8 mouse cellular contexts compared by ENCODE assay signal in the genomic region with DNA sequence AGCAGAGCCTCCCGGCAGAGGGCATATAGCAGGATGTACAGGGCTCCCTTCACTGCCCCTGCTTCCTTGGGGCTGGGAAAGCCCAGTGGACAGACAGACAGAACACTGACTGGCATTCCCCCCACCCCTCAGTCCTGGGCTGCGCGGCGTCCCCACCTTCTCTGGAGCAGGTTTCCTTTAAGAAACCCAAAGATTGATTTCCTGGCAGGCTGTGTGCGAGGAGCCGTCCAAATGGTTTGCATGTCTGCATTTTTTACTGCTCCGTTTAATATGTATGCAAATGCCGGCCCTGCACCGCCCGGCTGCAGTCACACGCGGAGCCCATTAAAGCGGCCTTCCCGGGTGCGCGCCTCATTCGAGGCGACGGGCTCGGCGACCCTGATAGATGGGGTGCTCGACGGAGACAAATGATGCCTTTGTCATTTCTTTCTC. TPM values are rescaled to one million over a fixed set of nuclear protein-coding genes. Genes with fewer than 3 reads are reported as not detected.
DNase-seq lines count a peak whose midpoint lies in the region; ATAC-seq lines count a peak whose summit lies in the region.

No protein-coding gene starts in this region.

- WGBS in heart, embryonic 11.5 days (ENCODE audit: insufficient replicate concordance), result 35% methylated on average over 23 of the region's 23 CpGs
- WGBS in forebrain, embryonic 10.5 days, result 30% methylated on average over 23 of the region's 23 CpGs
- WGBS in kidney, embryonic 14.5 days, result 7% methylated on average over 23 of the region's 23 CpGs
- 5% methylated on average over 23 of the region's 23 CpGs for WGBS in neural tube, embryonic 12.5 days

- H3K4me2 ChIP-seq in heart, embryonic 11.5 days, result no peak overlapping the region
- H3K4me2 ChIP-seq in kidney, embryonic 14.5 days (replicated peaks; ENCODE audit: low read depth, low read length), result peak overlapping the region; percentile 30
- peak overlapping the region; percentile 49 for H3K4me2 ChIP-seq in neural tube, embryonic 12.5 days (replicated peaks)

- no peaks in the 10 kb centered on the region for H3K36me3 ChIP-seq in heart, embryonic 11.5 days (ENCODE audit: control insufficient read depth, insufficient read depth, low read length)
- no peaks in the 10 kb centered on the region for H3K36me3 ChIP-seq in forebrain, embryonic 10.5 days (replicated peaks)
- no peaks in the 10 kb centered on the region for H3K36me3 ChIP-seq in kidney, embryonic 14.5 days (ENCODE audit: control insufficient read depth, insufficient read depth, low read length)
- no peaks in the 10 kb centered on the region for H3K36me3 ChIP-seq in neural tube, embryonic 12.5 days

- peaks cover 36% of the 10 kb centered on the region for H3K4me1 ChIP-seq in heart, embryonic 11.5 days (ENCODE audit: control insufficient read depth, insufficient read depth, low read length)
- peaks cover 73% of the 10 kb centered on the region for H3K4me1 ChIP-seq in forebrain, embryonic 10.5 days
- peaks cover 52% of the 10 kb centered on the region for H3K4me1 ChIP-seq in kidney, embryonic 14.5 days (ENCODE audit: control insufficient read depth, insufficient read depth, low read length)
- H3K4me1 ChIP-seq in neural tube, embryonic 12.5 days, result peaks cover 59% of the 10 kb centered on the region

- no peak for DNase-seq in heart, adult 9 months (ENCODE audit: low spot score in 2 of 2)
- no peak for DNase-seq in forebrain, embryonic 10.5 days (ENCODE audit: extremely low spot score, low spot score)
- no peak for DNase-seq in adrenal gland, postnatal 4 days (ENCODE audit: low spot score in 2 of 2)
- no peak for DNase-seq in adrenal gland, postnatal 10 days
- DNase-seq in urinary bladder, adult 2 months (ENCODE audit: low spot score), result no peak

- H3K4me3 ChIP-seq in heart, embryonic 11.5 days (ENCODE audit: low read depth, low read length), result 0 out of 2 replicates have a peak overlapping the region, but pooled peaks have one; percentile 3
- peak overlapping the region; percentile 4; the same call in 1 of the 2 replicates for H3K4me3 ChIP-seq in forebrain, embryonic 10.5 days
- no peak overlapping the region for H3K4me3 ChIP-seq in kidney, embryonic 14.5 days (ENCODE audit: low read length)
- H3K4me3 ChIP-seq in neural tube, embryonic 12.5 days, result no peak overlapping the region

- H3K9ac ChIP-seq in heart, embryonic 11.5 days (ENCODE audit: low read depth, low read length), result no peak overlapping the region
- H3K9ac ChIP-seq in kidney, embryonic 14.5 days (ENCODE audit: low read depth, low read length), result peak overlapping the region; percentile 23; the same call in 1 of the 2 replicates
- peak overlapping the region; percentile 46 for H3K9ac ChIP-seq in neural tube, embryonic 12.5 days

- no peak overlapping the region for H3K27ac ChIP-seq in heart, embryonic 11.5 days (ENCODE audit: low read depth, low read length)
- H3K27ac ChIP-seq in forebrain, embryonic 10.5 days, result peak overlapping the region; percentile 86
- peak overlapping the region; percentile 92 for H3K27ac ChIP-seq in kidney, embryonic 14.5 days (ENCODE audit: low read depth, low read length)
- peak overlapping the region; percentile 80 for H3K27ac ChIP-seq in neural tube, embryonic 12.5 days

- no peaks in the 10 kb centered on the region for H3K9me3 ChIP-seq in heart, embryonic 11.5 days (replicated peaks; ENCODE audit: control insufficient read depth, low read length)
- H3K9me3 ChIP-seq in forebrain, embryonic 10.5 days, result no peaks in the 10 kb centered on the region
- no peaks in the 10 kb centered on the region for H3K9me3 ChIP-seq in kidney, embryonic 14.5 days (ENCODE audit: control insufficient read depth, low read length)
- no peaks in the 10 kb centered on the region for H3K9me3 ChIP-seq in neural tube, embryonic 12.5 days

- no peak for ATAC-seq in heart, embryonic 11.5 days (replicated peaks; ENCODE audit: insufficient number of reproducible peaks, low FRiP score, low TSS enrichment)
- no peak for ATAC-seq in kidney, embryonic 14.5 days (ENCODE audit: low FRiP score, low TSS enrichment)
- ATAC-seq in neural tube, embryonic 12.5 days (ENCODE audit: low FRiP score, low read depth), result peak; percentile 55

- H3K27me3 ChIP-seq in heart, embryonic 11.5 days (ENCODE audit: control insufficient read depth, insufficient read depth, low read length), result 0 out of 2 replicates have a peak, but pooled peaks cover 2% of the 10 kb centered on the region
- peaks cover 48% of the 10 kb centered on the region for H3K27me3 ChIP-seq in forebrain, embryonic 10.5 days (ENCODE audit: poor library complexity, severe bottlenecking)
- H3K27me3 ChIP-seq in kidney, embryonic 14.5 days (ENCODE audit: control insufficient read depth, insufficient read depth, low read length), result no peaks in the 10 kb centered on the region
- H3K27me3 ChIP-seq in neural tube, embryonic 12.5 days (replicated peaks), result no peaks in the 10 kb centered on the region

RNA-seq across cellular contexts. Expression of gene Cstad, which starts 11.8 kb away (rescaled TPM):
- polyA plus RNA-seq in heart, embryonic 11.5 days (2014; fragmentation: Nextera tagmentation; extraction: Ambion mirVana), result 1.7 and 2.4 TPM in 2 replicates
- 0.35 TPM in 1 of 2 replicates, not detected in the other for polyA plus RNA-seq in forebrain, embryonic 10.5 days (2016; fragmentation: Nextera tagmentation; extraction: Ambion mirVana)
- 0.91 and 1.7 TPM in 2 replicates for polyA plus RNA-seq in kidney, embryonic 14.5 days (2014; fragmentation: Nextera tagmentation; extraction: Ambion mirVana)
- polyA plus RNA-seq in neural tube, embryonic 12.5 days (2016; fragmentation: Nextera tagmentation; extraction: Ambion mirVana), result 0.57 and 1.3 TPM in 2 replicates
- total RNA-seq in adrenal gland, postnatal 4 days (2021), result 1 to 10 TPM; 6.7 to 7.3 TPM
- total RNA-seq in adrenal gland, postnatal 10 days (2021), result 1 to 10 TPM; 1.7 to 3.7 TPM
- 5.8 and 6.3 TPM in 2 replicates for polyA plus RNA-seq in urinary bladder, adult 2 months (2012; rRNA removed)

Comparison
In these comparisons a context has a peak if more than half of its experiments do, and no peak if none do; other contexts are left out.
1. H3K4me3 ChIP-seq: peak in heart, embryonic 11.5 days (single experiment) and forebrain, embryonic 10.5 days (single experiment); none in kidney, embryonic 14.5 days (single experiment) and neural tube, embryonic 12.5 days (single experiment).